Comparison of ENCODE assay signal across 8 mouse cellular contexts in genomic region chr7:34655086-34655839, GRCm38 (mm10). TPM values are rescaled to one million over a fixed set of nuclear protein-coding genes. Genes with fewer than 3 reads are reported as not detected.
DNase-seq lines count a peak whose midpoint lies in the region; ATAC-seq and TF ChIP-seq lines count a peak whose summit lies in the region.

No protein-coding gene starts in this region.

- peak overlapping the region; percentile 86 for H3K4me3 ChIP-seq in cortical plate, adult 2 months (ENCODE audit: insufficient read depth, low read length)

- H3K4me1 ChIP-seq in cortical plate, adult 2 months (ENCODE audit: control insufficient read depth, insufficient read depth, low read length): peaks cover 2% of the 10 kb centered on the region; the same call in 1 of the 2 replicates

- 0 out of 2 replicates have a peak, but pooled peaks have one; percentile 1 for TF ChIP-seq POLR2A in cortical plate, adult 2 months (IDR thresholded peaks at IDR 0.05; ENCODE audit: extremely low read depth, insufficient read depth, low read length)

- DNase-seq in adrenal gland, adult 18-20 months (ENCODE audit: low spot score in 2 of 2): peak; percentile 91 to 93
- DNase-seq in gastrocnemius, postnatal 14 days: peak; percentile 94
- DNase-seq in induced T-regulatory cell, adult 2 months (ENCODE audit: low read depth): peak; percentile 48
- DNase-seq in left cerebral cortex, postnatal 10 days (ENCODE audit: extremely low spot score in 1 of 2, low spot score in 2 of 2): peak; percentile 75 to 94
- DNase-seq in mesoderm, embryonic 11.5 days (ENCODE audit: low read depth, low spot score): peak; percentile 93
- DNase-seq in right cerebral cortex, postnatal 4 days: peak; percentile 96

- H3K27ac ChIP-seq in cortical plate, adult 2 months (ENCODE audit: insufficient read depth, low read length): peak overlapping the region; percentile 97

- 0 out of 2 replicates have a peak, but pooled peaks have one; percentile 25 for TF ChIP-seq CTCF in cortical plate, adult 2 months (IDR thresholded peaks at IDR 0.05; ENCODE audit: extremely low read depth, insufficient read depth, low read length)

- intact Hi-C loops in gastrocnemius, postnatal 14 days (cut with DNase I; ENCODE audit: low total_unique reads): no loop called here
- intact Hi-C loops in left cerebral cortex, postnatal 10 days (cut with DNase I): loop anchor here (5.0 to 10.0 kb wide), 2 partner anchors 60 to 163 kb away; no protein-coding TSS in a partner anchor

- ATAC-seq in activated CD4-positive, CD25-positive, alpha-beta regulatory T cell, adult 4 months: no peak

RNA-seq across cellular contexts. Expression of gene Kctd15, which starts 1.3 kb away (rescaled TPM):
- total RNA-seq in adrenal gland, adult 18-20 months (2021): 1 to 10 TPM; 7.2 to 8.0 TPM
- 19.6 and 21.5 TPM in 2 replicates for polyA plus RNA-seq in cortical plate, adult 2 months (2012; rRNA removed)
- 10 to 100 TPM; 22.2 to 32.6 TPM for total RNA-seq in gastrocnemius, postnatal 14 days (2021)
- 10 to 100 TPM; 17.2 to 24.4 TPM for total RNA-seq in left cerebral cortex, postnatal 10 days (2021)
- not detected for polyA plus RNA-seq in activated CD4-positive, CD25-positive, alpha-beta regulatory T cell, adult 4 months (2017; shearing (Covaris generic))
